Mouse (Mus musculus): Measurements from ENCODE around the gene Pgs1.

Gene Pgs1

DNA sequence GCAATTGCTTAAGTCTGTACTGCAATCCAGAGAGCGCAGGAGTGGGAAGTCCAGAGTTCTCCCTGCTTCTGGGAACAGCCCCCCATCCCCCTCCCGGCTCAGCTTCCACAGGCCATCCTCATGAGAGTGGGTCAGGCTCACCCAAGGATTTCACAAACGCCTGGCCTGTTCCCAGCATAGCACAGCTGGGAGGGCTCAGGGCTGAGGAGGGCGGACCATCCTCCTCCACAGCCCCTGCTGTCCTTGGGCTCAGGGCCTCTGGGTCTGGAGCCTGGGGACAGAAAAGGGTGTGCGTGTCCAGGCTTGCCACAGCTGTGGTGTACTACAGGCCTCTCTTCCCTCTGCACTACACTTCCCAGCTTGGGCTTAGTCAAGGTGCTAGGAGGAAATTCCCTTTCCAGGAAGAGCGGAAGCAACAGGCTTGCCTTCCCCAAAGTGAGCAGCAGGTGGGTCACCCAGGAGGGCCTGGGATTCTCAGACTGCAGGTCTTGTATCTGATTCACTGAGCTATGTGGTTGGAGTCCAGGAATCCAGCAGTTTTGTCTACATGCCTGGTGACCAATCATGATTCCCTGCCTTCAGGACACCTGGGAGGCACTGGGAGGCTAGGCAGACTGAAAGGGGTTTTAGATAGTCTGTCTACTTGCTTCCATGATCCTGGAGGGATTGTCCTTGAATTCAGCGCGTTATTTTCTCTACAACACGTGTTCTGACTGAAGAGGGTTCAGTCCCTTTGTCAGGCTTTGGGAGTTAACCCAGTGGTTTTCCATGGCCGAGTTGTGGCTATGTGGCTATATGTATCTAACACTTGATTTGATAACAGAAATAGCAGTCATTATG is 23.6 kb upstream of the Pgs1 start:
- no peak for ATAC-seq (ENCODE audit: insufficient number of reproducible peaks, low FRiP score, low TSS enrichment)

- peak; percentile 56; the same call in 1 of the 2 replicates for ATAC-seq (ENCODE audit: insufficient number of reproducible peaks, low FRiP score, low TSS enrichment)
Observed at GRCm38 (mm10) chr11:117963091-117963793, 22.9 kb upstream of the Pgs1 start.

GRCm38 (mm10) chr11:117963872-117964271 is 22.2 kb upstream of the Pgs1 start:
- no peak for ATAC-seq (ENCODE audit: insufficient number of reproducible peaks, low FRiP score, low TSS enrichment)

GRCm38 (mm10) chr11:117964294-117964693 is 21.8 kb upstream of the Pgs1 start:
- ATAC-seq (ENCODE audit: insufficient number of reproducible peaks, low FRiP score, low TSS enrichment) = no peak

DNA sequence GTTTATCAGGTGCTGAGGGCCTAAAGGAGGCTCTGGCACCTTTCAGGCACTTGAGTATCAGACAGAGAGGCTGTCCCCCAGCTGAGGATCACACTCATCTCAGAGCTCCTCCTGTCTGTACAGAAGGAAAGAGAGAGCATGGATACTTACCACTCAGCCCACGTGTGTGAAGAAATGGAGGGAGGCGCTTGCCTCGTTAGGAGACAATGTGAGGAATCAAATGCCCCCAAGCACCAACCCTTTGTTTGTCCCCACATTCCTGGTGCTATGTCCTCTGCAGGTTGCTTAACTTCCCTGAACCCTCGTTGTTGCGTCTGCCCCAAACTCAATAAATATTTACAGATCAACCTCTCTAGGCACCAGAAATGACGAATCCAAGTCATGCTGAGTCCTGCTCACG is 21.0 kb upstream of the Pgs1 start:
- ATAC-seq (ENCODE audit: insufficient number of reproducible peaks, low FRiP score, low TSS enrichment) = no peak

GRCm38 (mm10) chr11:117965561-117965981 is 20.5 kb upstream of the Pgs1 start:
- no peak for ATAC-seq (ENCODE audit: insufficient number of reproducible peaks, low FRiP score, low TSS enrichment)

DNA sequence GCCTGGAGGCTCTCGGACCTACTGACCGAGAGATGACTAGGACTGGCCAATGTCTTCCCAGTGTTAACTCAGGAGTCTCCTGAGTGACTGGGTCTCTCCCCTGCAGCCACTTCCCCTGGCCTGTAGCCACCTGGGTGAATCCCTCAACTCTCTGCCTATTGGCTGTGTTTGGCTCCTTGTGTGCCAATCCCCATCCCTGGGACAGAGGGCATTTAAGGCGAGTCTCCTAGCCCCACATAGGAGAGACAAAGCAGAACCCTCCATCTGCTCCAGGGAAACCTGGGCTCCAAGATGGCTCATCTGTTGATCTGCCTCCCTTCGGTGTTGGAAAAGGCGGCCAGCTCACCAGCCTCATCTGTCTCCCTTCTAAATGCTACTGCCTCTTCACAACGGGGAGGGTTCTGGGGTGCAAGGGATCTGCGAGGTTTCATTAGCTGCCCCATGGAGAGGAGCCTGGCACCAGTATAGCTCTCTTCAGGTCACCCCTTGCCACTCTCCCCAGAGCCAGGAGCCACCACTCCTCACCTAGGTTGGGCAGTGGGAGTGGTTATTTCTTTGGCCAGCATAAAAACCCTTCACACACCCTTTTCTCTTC is 19.5 kb upstream of the Pgs1 start:
- ATAC-seq (ENCODE audit: insufficient number of reproducible peaks, low FRiP score, low TSS enrichment) = no peak

GRCm38 (mm10) chr11:117967249-117968015 is 18.7 kb upstream of the Pgs1 start:
- ATAC-seq (ENCODE audit: insufficient number of reproducible peaks, low FRiP score, low TSS enrichment) = no peak

GRCm38 (mm10) chr11:117968016-117968671 is 17.9 kb upstream of the Pgs1 start:
- no peak for ATAC-seq (ENCODE audit: insufficient number of reproducible peaks, low FRiP score, low TSS enrichment)

DNA sequence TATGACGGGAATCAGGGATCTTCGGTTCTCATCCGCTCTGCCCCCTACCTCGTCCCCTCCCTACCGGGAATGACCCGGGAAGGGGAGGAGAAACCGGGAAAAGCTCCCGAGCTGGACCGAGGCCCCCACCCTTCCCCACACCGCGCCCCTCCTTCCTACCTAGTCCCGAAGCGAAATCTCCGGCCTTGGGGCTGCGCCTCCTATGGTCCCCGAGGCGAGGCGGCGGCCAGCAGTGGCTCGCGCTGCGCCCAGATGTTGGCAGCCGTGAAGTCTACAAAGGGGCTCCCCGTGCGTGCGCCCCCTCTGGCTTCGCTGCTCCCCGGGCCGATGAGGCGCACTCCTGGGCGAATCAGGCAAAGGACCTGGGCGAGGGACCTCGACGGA is 17.4 kb upstream of the Pgs1 start:
- ATAC-seq (ENCODE audit: insufficient number of reproducible peaks, low FRiP score, low TSS enrichment) = no peak

GRCm38 (mm10) chr11:117969100-117969944 is 16.8 kb upstream of the Pgs1 start:
- ATAC-seq (ENCODE audit: insufficient number of reproducible peaks, low FRiP score, low TSS enrichment) = 0 out of 2 replicates have a peak, but pooled peaks have one; percentile 4

- no peak for ATAC-seq (ENCODE audit: insufficient number of reproducible peaks, low FRiP score, low TSS enrichment)
Observed at GRCm38 (mm10) chr11:117969945-117970872, 15.9 kb upstream of the Pgs1 start, which contains the start of gene Socs3. Gene Socs3, minus strand, starts transcription at chr11:117970047.

DNA sequence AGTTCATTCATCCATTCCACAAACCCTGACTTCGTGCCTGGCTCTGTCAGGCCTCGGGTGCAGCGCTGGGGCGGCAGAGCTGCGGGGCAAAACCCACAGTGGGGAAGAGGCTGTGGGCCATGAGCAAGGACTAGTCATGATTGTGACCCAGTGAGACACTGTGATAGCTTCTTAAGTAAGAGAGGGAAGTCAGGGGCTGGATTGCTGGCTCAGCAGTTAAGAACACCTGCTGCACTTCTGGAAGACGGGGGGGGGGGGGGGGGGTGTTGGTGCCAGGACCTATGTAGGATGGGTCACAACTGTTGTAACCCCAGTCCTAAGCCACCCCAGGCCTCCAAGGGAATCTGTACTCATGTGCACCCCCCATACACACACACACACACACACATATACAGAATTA is 15.0 kb upstream of the Pgs1 start:
- no peak for ATAC-seq (ENCODE audit: insufficient number of reproducible peaks, low FRiP score, low TSS enrichment)

DNA sequence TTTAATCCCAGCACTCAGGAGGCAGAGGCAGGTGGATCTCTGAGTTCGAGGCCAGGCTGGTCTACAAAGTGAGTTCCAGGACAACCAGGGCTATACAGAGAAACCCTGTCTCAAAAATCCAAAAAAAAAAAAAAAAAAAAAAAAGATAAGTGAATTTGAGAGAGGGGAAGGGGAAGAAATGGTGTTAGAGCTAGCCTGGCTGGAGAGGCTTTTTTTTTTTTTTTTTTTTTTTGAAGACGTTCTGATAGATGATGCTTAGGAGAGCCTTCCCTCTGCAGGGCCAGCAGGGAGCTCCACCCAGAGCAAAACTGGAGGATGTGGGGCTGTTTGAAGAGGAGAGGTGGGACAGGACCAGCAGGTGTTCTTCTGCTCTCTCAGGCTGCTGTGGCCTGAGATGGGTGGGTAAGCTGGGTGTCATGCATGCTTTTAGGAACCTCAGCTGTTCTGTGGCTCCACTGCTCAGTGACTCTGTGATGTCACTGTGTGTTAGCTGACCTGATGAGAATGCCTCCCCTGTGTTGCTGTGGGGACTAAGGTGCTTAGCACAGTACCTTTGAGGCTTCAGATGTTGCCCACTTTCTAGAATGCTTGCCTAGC is 14.3 kb upstream of the Pgs1 start:
- no peak for ATAC-seq (ENCODE audit: insufficient number of reproducible peaks, low FRiP score, low TSS enrichment)

GRCm38 (mm10) chr11:117972656-117973558 is 13.2 kb upstream of the Pgs1 start:
- ATAC-seq (ENCODE audit: insufficient number of reproducible peaks, low FRiP score, low TSS enrichment) = no peak

- ATAC-seq (ENCODE audit: insufficient number of reproducible peaks, low FRiP score, low TSS enrichment) = no peak
Observed at GRCm38 (mm10) chr11:117973569-117973968, 12.5 kb upstream of the Pgs1 start.

Data from cerebellum, adult (tissue).